Mouse (Mus musculus): ENCODE results near the gene Cacna1h.

GRCm38 (mm10) chr17:25432433-25433181, 976 bp downstream of the Cacna1h start:
- TF ChIP-seq CTCF (IDR thresholded peaks at IDR 0.05) (no peak), EP300 (IDR thresholded peaks at IDR 0.05) (no peak)

Data from lung, postnatal 0 days (tissue).